Mouse (Mus musculus) erythroid progenitor cell, adult 5-6 weeks (primary cell): ENCODE results near the gene Macrod2. TPM values are rescaled to one million over a fixed set of nuclear protein-coding genes. Genes with fewer than 3 reads are reported as not detected.

ENCODE experiments used
- ATAC-seq: replicated peaks from 2 replicates; pipeline ENCODE4 v1.8.0; 2016; ENCODE audit warnings: moderate number of reproducible peaks, mild to moderate bottlenecking, moderate TSS enrichment, inconsistent platforms; ENCODE audit not compliant: poor library complexity, low FRiP score, severe bottlenecking
- total RNA-seq, 2 experiments: library from RNA; stranded (forward) in 1 of 2; stranded (reverse) in 1 of 2; fragments of 150-400 nt in 1 of 2; fragments of 186-747, 209-891 nt in 1 of 2; gene quantifications; 2 replicates each; pipeline versions ENCODE4 v1.2.3 to v1.2.4; 2015 to 2017; ENCODE audit warnings: low replicate concordance in 2 of 2

Macrod2 gene
- total RNA-seq, 2 experiments from 2014 or later: 0.45 to 2.1 TPM

DNA sequence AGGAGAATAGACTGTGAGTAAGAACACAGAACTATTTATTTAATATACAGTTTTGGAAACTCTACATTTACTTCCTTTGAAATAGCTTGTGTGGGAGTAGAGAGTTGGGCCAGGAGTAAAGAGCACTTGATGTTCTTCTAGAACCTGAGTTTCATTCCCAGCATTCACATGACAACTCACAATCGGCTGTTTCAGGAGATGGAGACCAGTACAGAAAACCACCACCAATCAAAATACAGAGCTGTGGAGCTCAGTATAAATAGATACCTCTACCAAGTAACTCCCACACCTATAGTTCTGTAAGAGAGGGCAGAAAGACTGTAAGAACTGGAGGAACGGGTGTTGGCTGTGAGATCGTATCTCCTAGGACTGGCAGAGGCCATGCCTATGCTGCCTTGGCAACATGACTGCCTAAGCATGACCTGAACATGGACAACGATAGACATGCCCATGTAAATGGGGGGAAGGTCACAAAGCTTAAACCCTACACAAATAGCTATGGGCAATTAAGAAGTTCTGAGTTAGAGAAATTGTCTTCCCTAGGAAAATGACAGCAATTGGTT lies 379.8 kb downstream of the Macrod2 start:
- ATAC-seq: no peak

GRCm38 (mm10) chr2:140775448-140776101 lies 380.5 kb downstream of the Macrod2 start:
- ATAC-seq: no peak

DNA sequence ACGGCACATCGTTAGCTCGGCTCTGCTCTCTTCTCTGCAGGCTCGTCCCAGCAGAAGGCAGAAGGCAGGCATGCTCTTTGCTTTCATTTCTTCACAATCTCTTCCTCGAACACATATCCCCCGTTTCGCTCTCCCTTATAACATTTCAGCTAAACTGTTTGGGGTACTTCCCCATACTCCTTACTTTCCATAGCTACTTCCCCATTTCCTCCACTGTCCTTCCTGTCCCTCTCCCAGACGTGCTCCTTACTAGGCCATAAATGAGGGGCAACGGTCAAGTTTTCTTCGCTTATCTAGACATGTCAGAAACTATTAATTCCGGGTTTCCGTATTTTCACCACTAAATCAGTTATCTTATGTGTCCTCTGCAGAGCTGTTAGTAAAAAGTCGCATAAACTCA lies 383.1 kb downstream of the Macrod2 start:
- ATAC-seq: no peak

DNA sequence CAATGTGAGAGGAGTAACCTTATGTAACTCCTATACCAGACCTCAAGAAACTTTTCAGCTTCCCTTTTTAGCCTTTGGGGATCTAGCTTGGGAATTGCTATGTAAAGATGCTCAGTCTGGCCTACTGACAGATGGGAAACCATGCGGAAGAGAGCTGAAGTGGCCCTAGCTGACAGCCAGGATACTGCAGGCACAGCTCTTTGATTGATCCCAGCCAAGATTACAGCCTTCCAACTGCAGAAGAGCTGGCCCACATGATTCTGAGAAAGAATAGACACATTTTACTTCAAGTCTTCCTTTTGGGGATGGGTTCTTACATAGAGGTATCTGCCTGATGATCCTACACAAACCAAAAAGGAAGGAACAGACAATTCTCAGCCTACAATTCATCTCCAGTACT lies 387.9 kb downstream of the Macrod2 start:
- no peak for ATAC-seq

GRCm38 (mm10) chr2:140784626-140785025 lies 389.5 kb downstream of the Macrod2 start:
- no peak for ATAC-seq

GRCm38 (mm10) chr2:140790363-140790762 lies 395.3 kb downstream of the Macrod2 start:
- ATAC-seq: no peak

DNA sequence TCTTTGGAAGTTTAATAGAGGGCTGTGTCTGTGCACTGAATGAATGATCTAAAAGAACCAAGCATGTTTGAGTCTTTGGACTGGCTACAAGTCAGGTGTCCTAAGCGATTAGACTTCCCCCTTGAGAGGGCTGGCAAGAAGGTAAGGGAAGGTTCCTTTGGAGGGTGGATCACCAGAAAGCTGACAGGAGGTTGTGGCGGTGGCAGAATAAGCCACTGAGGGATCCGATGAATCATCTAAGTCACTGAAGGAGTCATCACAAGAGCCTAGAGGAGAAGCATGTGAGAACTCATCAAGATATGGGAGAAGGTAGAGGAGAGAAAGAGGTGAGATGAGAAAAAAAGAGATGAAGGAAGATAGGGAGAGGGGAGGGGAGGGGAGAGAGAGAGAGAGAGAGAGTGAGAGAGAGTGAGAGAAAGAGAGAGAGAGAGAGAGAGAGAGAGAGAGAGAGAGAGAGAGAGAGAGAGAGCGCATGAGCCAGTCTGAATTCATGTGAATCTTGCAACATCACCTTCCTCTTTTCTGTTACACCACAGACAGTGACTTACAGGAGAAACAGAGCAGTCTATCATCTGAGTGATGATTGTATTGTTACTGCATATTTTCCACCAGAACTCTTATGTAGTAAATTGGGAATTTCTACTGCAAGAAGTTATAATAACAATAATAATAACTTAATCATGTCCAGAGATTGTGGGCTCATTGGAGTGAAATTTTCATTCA lies 398.9 kb downstream of the Macrod2 start:
- ATAC-seq: no peak

- ATAC-seq: no peak
These were observed 416.6 kb downstream of the Macrod2 start for GRCm38 (mm10) chr2:140811693-140812092.

- no peak for ATAC-seq
These were observed 424.4 kb downstream of the Macrod2 start for GRCm38 (mm10) chr2:140819391-140820120.

GRCm38 (mm10) chr2:140822378-140822777 lies 427.3 kb downstream of the Macrod2 start:
- no peak for ATAC-seq

GRCm38 (mm10) chr2:140826241-140826640 lies 431.1 kb downstream of the Macrod2 start:
- ATAC-seq: no peak

GRCm38 (mm10) chr2:140828859-140829258 lies 433.8 kb downstream of the Macrod2 start:
- no peak for ATAC-seq

DNA sequence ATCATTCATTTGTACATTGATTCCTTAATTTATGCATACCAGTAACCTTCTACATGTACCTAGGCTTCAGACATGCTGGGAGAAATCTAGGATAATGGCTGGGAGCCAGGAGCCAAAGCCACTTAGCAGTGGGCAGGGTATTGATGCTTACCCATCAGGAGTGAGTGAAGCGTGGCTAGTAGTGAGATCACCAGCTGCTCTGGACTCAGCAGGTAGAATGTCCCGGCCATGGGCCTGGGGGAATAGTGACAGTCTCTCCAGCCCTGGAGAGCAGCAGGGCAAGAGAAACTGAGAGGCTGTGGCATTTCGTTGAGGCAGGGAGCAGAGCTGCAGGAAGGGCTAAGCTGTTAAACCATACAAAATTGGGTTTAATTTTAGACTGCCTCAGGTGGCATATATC lies 435.0 kb downstream of the Macrod2 start:
- ATAC-seq: no peak; the same call in 1 of the 2 replicates

DNA sequence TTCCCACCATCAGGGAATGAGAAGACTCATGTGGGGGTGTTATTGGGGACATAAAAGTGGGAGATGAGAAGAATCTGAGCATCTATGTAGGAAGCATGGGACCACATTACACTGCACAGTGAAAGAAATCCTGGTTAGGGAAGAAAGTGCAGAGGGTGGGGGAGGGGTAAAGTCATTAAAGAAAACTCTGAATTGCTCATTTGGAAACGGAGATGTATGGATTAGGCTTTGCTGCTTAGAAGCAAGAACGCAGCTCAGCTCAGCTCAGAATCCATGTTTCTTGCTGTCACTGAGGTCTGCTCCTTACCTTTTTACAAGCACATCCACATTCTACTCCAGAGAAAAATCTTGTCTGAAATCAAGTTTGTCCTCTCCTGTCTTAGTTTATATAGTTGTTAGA lies 444.3 kb downstream of the Macrod2 start:
- no peak for ATAC-seq

DNA sequence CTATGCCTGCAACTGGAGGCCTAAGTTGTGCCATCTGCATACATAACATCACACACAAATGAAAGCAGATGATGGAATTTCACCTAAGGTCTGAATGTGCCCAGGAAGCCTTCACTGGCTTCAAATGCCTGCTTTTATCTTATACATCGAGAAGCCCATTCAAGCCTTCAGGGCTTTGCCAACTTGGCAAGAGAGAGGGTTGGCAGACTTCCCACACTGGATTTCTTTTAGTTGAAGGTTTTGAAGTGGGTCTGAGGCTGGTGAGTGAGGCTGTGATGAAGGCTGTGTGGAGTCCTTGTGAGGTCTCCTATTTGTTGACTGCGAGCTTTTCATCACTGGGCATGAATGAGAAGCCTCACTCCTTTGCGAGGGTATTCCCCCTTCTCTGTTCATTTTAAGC lies 444.8 kb downstream of the Macrod2 start:
- no peak for ATAC-seq

DNA sequence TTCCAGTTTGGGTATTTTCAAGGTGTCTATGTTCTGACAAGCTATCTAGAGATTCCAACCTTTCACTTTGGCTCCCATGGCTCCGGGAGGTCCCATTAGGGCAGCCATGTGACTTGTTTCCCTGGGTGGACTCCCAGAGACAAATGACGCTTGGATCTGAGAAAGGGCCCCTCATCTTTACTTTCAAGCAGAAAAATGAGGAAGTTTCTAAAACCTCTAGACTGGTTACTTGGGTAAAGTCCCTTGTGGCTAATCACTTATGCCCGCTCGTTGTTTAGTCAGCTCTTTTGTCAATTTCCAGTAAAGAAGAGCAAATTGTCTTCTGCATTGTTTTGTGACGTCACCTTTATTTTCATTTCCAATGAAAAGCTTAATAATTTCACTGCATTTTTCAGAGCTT lies 448.9 kb downstream of the Macrod2 start:
- no peak for ATAC-seq

GRCm38 (mm10) chr2:140847817-140848428 lies 452.8 kb downstream of the Macrod2 start:
- no peak for ATAC-seq

- no peak for ATAC-seq
These were observed 458.4 kb downstream of the Macrod2 start for GRCm38 (mm10) chr2:140853538-140853937.

- no peak for ATAC-seq
These were observed 466.2 kb downstream of the Macrod2 start for GRCm38 (mm10) chr2:140861356-140861755.

- no peak for ATAC-seq
These were observed 467.6 kb downstream of the Macrod2 start for GRCm38 (mm10) chr2:140862736-140863135.
